Mouse (Mus musculus) hindbrain, postnatal 0 days (tissue): Measurements from ENCODE around the gene Llcfc1. TPM values are rescaled to one million over a fixed set of nuclear protein-coding genes. Genes with fewer than 3 reads are reported as not detected.

Experiments used
- ATAC-seq: fragments of 200-750 bp; cut with Nextera tagmentation; 2 replicates; pipeline ENCODE4 v1.8.0; 2017; ENCODE audit warnings: mild to moderate bottlenecking, moderate TSS enrichment, moderate library complexity
- DNase-seq: peaks from one replicate; pipeline ENCODE4 v3.0.0-alpha.2; 2015; ENCODE audit warnings: low spot score
- H3K27ac ChIP-seq: fragments of 300-500 bp; sonication (generic); 2 replicates; pipeline ENCODE4 v1.5.1; 2014; ENCODE audit warnings: mild to moderate bottlenecking
- H3K27me3 ChIP-seq: fragments of 300-500 bp; sonication (generic); 2 replicates; pipeline ENCODE4 v1.6.1; 2014; ENCODE audit warnings: low read length, mixed read lengths; ENCODE audit not compliant: insufficient read depth
- H3K36me3 ChIP-seq: fragments of 300-500 bp; sonication (generic); 2 replicates; pipeline ENCODE4 v1.6.1; 2014; ENCODE audit warnings: low read length, mixed read lengths; ENCODE audit not compliant: insufficient read depth
- H3K4me1 ChIP-seq: fragments of 300-500 bp; sonication (generic); 2 replicates; pipeline ENCODE4 v1.6.1; 2014; ENCODE audit warnings: antibody characterized with exemption, low read length, mixed read lengths; ENCODE audit not compliant: insufficient read depth
- H3K4me2 ChIP-seq: fragments of 300-500 bp; sonication (generic); 2 replicates; pipeline ENCODE4 v1.6.1; 2014; ENCODE audit warnings: low read depth, mild to moderate bottlenecking, low read length, moderate library complexity, mixed read lengths
- H3K4me3 ChIP-seq: fragments of 300-500 bp; sonication (generic); 2 replicates; pipeline ENCODE4 v1.5.1; 2014; ENCODE audit warnings: low read length
- H3K9ac ChIP-seq: fragments of 300-500 bp; sonication (generic); replicated peaks from 2 replicates; pipeline ENCODE4 v1.6.1; 2014; ENCODE audit warnings: mild to moderate bottlenecking, low read length, moderate library complexity, mixed read lengths
- H3K9me3 ChIP-seq: fragments of 300-500 bp; sonication (generic); 2 replicates; pipeline ENCODE4 v1.6.1; 2016; ENCODE audit warnings: low read length, mixed read lengths
- CTCF ChIP-seq: IDR thresholded peaks from 2 replicates; pipeline ENCODE4 v1.5.1; 2016; ENCODE audit warnings: antibody characterized with exemption, control low read depth, low read depth
- WGBS: fragments of 180-500 bp; shearing (Covaris S2); extraction: QIAGEN DNeasy Blood & Tissue Kit; methylation state at CpG from one replicate; pipeline ENCODE4 v1.1.7; 2014; 5-methylcytosine and 5-hydroxymethylcytosine counted together
- polyA plus RNA-seq: library from polyadenylated mRNA; unstranded; fragments of >200 nt; fragmentation: Nextera tagmentation; extraction: Ambion mirVana; gene quantifications from 2 replicates; pipeline ENCODE4 v1.2.1, GENCODE M21; 2015
- total RNA-seq: library from RNA; depleted of rRNA; stranded (reverse); fragments of >200 nt; gene quantifications from 2 replicates; pipeline ENCODE4 v1.2.3, GENCODE M21; 2014

Gene Llcfc1
- total and polyA plus RNA-seq, 2 experiments from 2014 or later, result 0.21 TPM; not detected in 1

DNA sequence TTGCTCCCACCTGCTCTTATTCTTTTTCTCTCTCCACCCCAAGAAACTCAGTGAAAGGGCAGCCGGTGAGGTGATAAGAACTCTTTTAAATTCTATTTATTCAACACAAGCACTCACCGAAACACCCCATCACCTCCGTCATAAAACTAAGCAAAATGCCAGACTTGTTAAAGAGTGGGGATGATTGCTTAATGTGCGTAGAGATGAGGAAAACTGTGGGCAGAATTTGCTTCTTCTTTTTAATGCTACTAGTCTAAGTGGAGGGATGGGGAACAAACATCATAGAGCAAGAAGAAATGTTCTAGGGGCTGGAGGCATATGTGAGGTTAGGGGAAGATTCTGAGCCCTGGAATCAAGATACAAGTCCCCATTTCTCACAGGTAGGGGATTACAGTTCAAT is 41.5 kb upstream of the Llcfc1 start:
- TF ChIP-seq CTCF, result no peak
- H3K4me2 ChIP-seq, result no peak overlapping the region
- 88% methylated on average over 4 of the region's 4 CpGs for WGBS
- no peaks in the 10 kb centered on the region for H3K4me1 ChIP-seq
- H3K27ac ChIP-seq, result no peak overlapping the region
- H3K4me3 ChIP-seq, result no peak overlapping the region
- no peaks in the 10 kb centered on the region for H3K9me3 ChIP-seq
- H3K9ac ChIP-seq, result no peak overlapping the region
- H3K27me3 ChIP-seq, result no peaks in the 10 kb centered on the region
- DNase-seq, result no peak
- ATAC-seq, result no peak
- H3K36me3 ChIP-seq, result no peaks in the 10 kb centered on the region

DNA sequence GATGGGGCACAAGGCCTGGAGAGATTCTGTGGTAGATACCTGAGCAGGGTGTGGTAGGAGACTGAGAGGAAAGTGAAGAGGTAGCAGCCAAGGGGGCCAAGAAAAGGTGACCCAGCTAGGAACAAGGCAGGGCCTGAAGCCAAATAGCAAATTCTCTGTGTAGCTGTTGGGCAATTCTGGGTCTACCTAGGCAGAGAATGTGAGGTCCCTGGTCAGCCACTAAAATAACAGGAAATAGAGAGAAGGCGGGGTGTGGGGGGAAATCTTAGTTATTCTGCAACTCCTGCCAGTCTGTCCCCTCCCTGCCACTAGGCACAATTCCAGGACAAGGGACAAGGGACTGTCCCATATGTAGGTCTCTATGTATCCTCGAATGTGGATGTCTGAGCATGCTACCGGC is 41.0 kb upstream of the Llcfc1 start:
- Histone ChIP-seq H3K27me3 (no peaks in the 10 kb centered on the region), H3K36me3 (no peaks in the 10 kb centered on the region), H3K4me3 (no peak overlapping the region), H3K9me3 (no peaks in the 10 kb centered on the region), H3K9ac (no peak overlapping the region), H3K4me2 (no peak overlapping the region), H3K27ac (no peak overlapping the region), H3K4me1 (no peaks in the 10 kb centered on the region)
- 90% methylated on average over 3 of the region's 3 CpGs for WGBS
- TF ChIP-seq CTCF, result no peak
- DNase-seq (no peak), ATAC-seq (no peak)

DNA sequence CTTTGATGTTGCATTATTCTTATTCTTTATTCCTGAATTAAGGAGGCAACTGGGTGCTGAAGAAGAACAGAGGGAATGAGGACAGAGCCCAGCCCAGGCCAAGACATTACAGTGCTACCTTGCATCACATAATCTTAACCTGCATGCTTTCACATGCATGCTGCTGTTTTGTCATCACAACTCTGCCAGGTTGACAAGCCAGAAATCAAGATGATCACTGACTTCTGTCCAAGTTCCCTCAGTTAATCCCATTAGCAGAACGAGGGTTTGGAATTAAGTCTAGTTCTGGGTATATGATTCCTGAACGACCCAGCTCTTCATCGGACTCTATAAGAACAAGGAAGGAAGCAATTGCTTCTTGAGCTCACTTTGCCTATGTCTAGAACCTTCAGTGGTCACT is 38.0 kb upstream of the Llcfc1 start:
- H3K36me3 ChIP-seq, result no peaks in the 10 kb centered on the region
- no peaks in the 10 kb centered on the region for H3K9me3 ChIP-seq
- H3K9ac ChIP-seq, result no peak overlapping the region
- no peak for TF ChIP-seq CTCF
- no peak overlapping the region for H3K4me3 ChIP-seq
- H3K27me3 ChIP-seq, result no peaks in the 10 kb centered on the region
- ATAC-seq (no peak), DNase-seq (no peak)
- WGBS, result 79% methylated on average over 3 of the region's 3 CpGs
- no peak overlapping the region for H3K4me2 ChIP-seq
- H3K4me1 ChIP-seq, result no peaks in the 10 kb centered on the region
- no peak overlapping the region for H3K27ac ChIP-seq

DNA sequence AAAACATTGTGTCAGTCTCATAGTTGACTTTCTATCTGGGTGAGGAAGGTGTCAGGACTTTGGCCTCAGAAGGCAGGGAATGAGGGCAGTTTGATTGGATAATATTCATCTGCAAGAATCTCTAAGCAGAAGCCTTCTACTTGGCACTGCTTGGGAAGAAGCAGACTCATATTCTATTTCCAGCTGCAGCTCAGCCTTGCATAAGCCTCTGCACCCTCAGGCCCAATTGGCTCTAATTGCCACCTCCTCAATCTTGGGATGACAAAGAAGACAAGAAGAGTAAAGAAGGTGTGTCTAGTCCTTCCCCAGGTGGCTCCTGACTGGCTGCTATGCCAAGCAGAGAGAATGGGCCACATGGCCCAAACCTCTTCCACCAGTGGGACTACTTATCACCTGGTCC is 37.6 kb upstream of the Llcfc1 start:
- Histone ChIP-seq H3K27me3 (no peaks in the 10 kb centered on the region), H3K27ac (no peak overlapping the region), H3K9ac (no peak overlapping the region), H3K4me1 (no peaks in the 10 kb centered on the region), H3K9me3 (no peaks in the 10 kb centered on the region), H3K4me2 (no peak overlapping the region), H3K36me3 (no peaks in the 10 kb centered on the region), H3K4me3 (no peak overlapping the region)
- TF ChIP-seq CTCF, result no peak
- ATAC-seq, result no peak
- no peak for DNase-seq

DNA sequence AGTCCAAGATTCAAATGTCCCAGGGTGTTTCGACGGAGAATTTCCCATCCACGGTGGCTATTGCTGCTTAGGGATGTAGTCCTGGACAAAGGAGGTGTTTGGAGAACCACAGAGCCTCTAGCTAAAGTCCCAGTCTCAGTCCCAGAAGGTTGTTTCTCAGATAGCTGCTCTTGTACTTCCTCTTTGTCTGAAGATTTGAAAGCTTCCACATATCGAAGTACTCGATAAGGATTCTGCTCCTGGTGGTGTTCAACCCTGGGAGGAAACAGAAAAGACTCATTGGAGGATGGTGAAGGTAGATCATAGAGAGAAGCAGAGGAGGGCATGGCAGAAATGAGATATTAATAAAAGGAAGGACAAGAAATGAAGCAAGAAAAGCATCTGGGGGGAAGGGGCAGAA is 31.1 kb upstream of the Llcfc1 start:
- Histone ChIP-seq H3K4me1 (no peaks in the 10 kb centered on the region), H3K27me3 (no peaks in the 10 kb centered on the region), H3K36me3 (no peaks in the 10 kb centered on the region), H3K4me3 (no peak overlapping the region), H3K27ac (no peak overlapping the region), H3K4me2 (no peak overlapping the region), H3K9ac (no peak overlapping the region), H3K9me3 (no peaks in the 10 kb centered on the region)
- no peak for TF ChIP-seq CTCF
- no peak for DNase-seq
- WGBS, result 94% methylated on average over 5 of the region's 5 CpGs
- no peak for ATAC-seq

DNA sequence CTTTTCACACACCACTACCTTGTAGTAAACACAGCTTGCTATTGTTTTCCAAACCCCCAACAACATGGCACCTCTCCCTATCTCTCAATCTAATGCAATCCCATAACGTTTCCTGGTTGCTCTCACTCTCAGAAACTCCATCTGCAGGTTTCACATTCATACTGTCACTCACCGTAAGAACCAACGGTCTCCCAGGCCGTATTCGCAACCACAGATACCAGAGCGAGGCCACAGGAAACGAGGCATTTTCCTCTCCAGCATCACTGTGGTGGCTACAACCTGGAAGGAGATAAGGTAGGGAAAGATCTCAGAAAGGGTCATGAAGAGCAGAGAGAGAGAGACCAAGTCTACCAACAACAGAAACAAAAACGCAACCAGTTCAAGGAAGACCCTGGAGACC is 29.6 kb upstream of the Llcfc1 start:
- H3K36me3 ChIP-seq, result no peaks in the 10 kb centered on the region

DNA sequence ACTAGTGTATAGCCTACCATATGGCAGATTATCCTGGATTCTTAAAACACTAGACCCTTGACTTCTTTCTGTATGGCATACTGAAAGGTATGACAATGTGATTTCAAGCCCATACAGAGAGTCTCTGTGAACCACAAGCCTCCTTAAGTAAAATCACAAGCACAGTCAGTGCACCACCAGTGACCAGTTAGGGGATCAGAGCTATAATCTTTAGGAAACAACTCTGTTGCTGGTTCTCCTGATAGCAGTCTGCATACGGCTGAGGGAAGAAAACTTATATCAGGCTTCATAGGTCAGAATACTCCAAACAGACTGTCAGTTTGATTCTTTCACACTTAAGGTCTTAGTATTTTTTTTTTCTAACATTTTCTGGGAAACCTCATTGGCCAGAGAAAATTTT is 25.7 kb upstream of the Llcfc1 start:
- H3K36me3 ChIP-seq, result no peaks in the 10 kb centered on the region
- TF ChIP-seq CTCF, result no peak
- no peak overlapping the region for H3K9ac ChIP-seq
- no peak overlapping the region for H3K27ac ChIP-seq
- H3K9me3 ChIP-seq, result no peaks in the 10 kb centered on the region
- no peak overlapping the region for H3K4me2 ChIP-seq
- H3K27me3 ChIP-seq, result no peaks in the 10 kb centered on the region
- DNase-seq (no peak), ATAC-seq (no peak)
- 84% methylated on average over 1 of the region's 1 CpGs for WGBS
- H3K4me1 ChIP-seq, result no peaks in the 10 kb centered on the region
- H3K4me3 ChIP-seq, result no peak overlapping the region

More for the DNA sequence above, 29.6 kb upstream of the Llcfc1 start:
- H3K4me3 ChIP-seq, result no peak overlapping the region
- 86% methylated on average over 8 of the region's 8 CpGs for WGBS
- H3K27ac ChIP-seq, result no peak overlapping the region
- no peak for ATAC-seq
- no peak for TF ChIP-seq CTCF
- no peak overlapping the region for H3K4me2 ChIP-seq
- no peak overlapping the region for H3K9ac ChIP-seq
- no peaks in the 10 kb centered on the region for H3K9me3 ChIP-seq
- H3K27me3 ChIP-seq, result no peaks in the 10 kb centered on the region
- no peaks in the 10 kb centered on the region for H3K4me1 ChIP-seq
- no peak for DNase-seq
